Mouse (Mus musculus): ENCODE measurements at regions not wholly inside any gene's neighbourhood (a gene's known extent, or its start where the extent isn't known, plus 50 kb on each side); places are given as distances from the start of the nearest gene placed in this dataset.
A peak's percentile ranks its signal among the peaks of the same experiment; 100 is the strongest.

DNA sequence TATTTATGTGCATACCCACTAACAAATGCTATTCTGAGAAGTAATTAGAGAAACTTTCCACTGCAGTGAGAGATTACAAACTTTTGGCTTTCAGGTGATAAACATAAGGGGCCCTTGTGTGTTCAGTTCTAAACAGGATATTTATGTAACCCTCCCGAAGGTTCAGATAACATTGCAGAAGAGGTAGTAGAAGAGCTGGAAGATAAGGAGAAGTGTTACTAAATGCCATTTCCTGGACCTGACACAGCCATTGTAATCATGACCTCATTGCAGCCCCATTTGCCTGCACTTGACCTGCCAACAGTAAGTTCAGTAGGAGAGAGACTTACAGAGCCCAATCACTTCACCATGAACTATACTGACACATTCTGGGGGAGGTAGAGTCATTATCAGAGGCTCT lies 405.6 kb downstream of the Sqor start:
- no peaks in the 10 kb centered on the region for H3K27me3 ChIP-seq
- no peak overlapping the region for H3K27ac ChIP-seq (replicated peaks)
- ATAC-seq (ENCODE audit: low FRiP score, low read depth), result no peak
- WGBS, result 95% methylated on average over 1 of the region's 1 CpGs
- H3K4me2 ChIP-seq, result no peak overlapping the region
- no peak overlapping the region for H3K9ac ChIP-seq
- no peaks in the 10 kb centered on the region for H3K4me1 ChIP-seq (replicated peaks)
- H3K36me3 ChIP-seq, result no peaks in the 10 kb centered on the region
- H3K9me3 ChIP-seq, result no peaks in the 10 kb centered on the region
- no peak overlapping the region for H3K4me3 ChIP-seq

GRCm38 (mm10) chr2:123182208-123182607 lies 417.2 kb downstream of the Sqor start:
- H3K4me3 ChIP-seq, result no peak overlapping the region
- no peaks in the 10 kb centered on the region for H3K9me3 ChIP-seq
- no peaks in the 10 kb centered on the region for H3K36me3 ChIP-seq
- H3K9ac ChIP-seq, result no peak overlapping the region
- no peaks in the 10 kb centered on the region for H3K27me3 ChIP-seq
- ATAC-seq (ENCODE audit: low FRiP score, low read depth), result peak; percentile 65; the same call in 1 of the 2 replicates
- no peak overlapping the region for H3K4me2 ChIP-seq
- peaks cover 3% of the 10 kb centered on the region; the same call in 1 of the 2 replicates for H3K4me1 ChIP-seq (replicated peaks)
- H3K27ac ChIP-seq (replicated peaks), result no peak overlapping the region

GRCm38 (mm10) chr2:123190795-123191582 lies 426.0 kb downstream of the Sqor start:
- WGBS, result 40% methylated on average over 3 of the region's 3 CpGs
- H3K27ac ChIP-seq (replicated peaks), result no peak overlapping the region; the same call in 1 of the 2 replicates
- H3K9ac ChIP-seq, result no peak overlapping the region
- H3K27me3 ChIP-seq, result no peaks in the 10 kb centered on the region
- no peaks in the 10 kb centered on the region for H3K4me1 ChIP-seq (replicated peaks)
- no peaks in the 10 kb centered on the region for H3K9me3 ChIP-seq
- H3K4me3 ChIP-seq, result no peak overlapping the region
- 0 out of 2 replicates have a peak, but pooled peaks have one; percentile 63 for ATAC-seq (ENCODE audit: low FRiP score, low read depth)
- H3K4me2 ChIP-seq, result no peak overlapping the region
- no peaks in the 10 kb centered on the region for H3K36me3 ChIP-seq

GRCm38 (mm10) chr2:123194533-123194932 lies 429.5 kb downstream of the Sqor start:
- Histone ChIP-seq H3K27ac (replicated peaks) (no peak overlapping the region), H3K4me2 (no peak overlapping the region), H3K4me3 (no peak overlapping the region), H3K4me1 (replicated peaks) (no peaks in the 10 kb centered on the region), H3K9ac (no peak overlapping the region), H3K36me3 (no peaks in the 10 kb centered on the region), H3K9me3 (no peaks in the 10 kb centered on the region), H3K27me3 (no peaks in the 10 kb centered on the region)
- ATAC-seq (ENCODE audit: low FRiP score, low read depth), result no peak
- WGBS, result 66% methylated on average over 1 of the region's 1 CpGs

Measured in hindbrain, embryonic 15.5 days (tissue).